Mouse (Mus musculus) urinary bladder, postnatal 4 days (tissue): Measurements from ENCODE around the gene Speer4f2.
"Not testable (repeated sequence)": the region's sequence is repeated elsewhere in the genome, so short reads cannot be mapped to it uniquely, and the experiment has no call there.

Experiments
- DNase-seq, 2 experiments: peaks; one replicate each; pipeline ENCODE4 v3.0.0; 2021 to 2022; ENCODE audit warnings: low spot score in 2 of 2

Speer4f2 gene

DNA sequence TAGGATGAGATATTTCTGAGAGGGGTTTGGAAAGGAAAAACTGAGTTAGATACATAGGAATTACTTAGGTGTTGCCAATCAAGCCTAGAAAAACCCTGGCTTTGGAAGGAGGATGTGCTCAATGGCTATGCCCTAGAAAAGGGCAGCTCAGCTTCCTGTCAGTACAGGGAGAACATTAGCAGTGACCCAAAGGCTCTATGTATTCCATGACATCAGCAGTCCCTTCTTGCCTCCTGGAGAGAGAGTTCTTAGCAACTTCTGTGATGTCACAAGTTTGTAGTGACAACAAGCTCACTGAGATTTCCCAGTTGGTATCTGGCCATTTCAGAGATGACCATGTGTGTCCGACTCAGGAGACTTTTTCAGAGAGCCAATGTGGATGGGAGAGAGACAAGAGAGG, at the start of gene Speer4f2:
Gene Speer4f2, plus strand, starts transcription at position 301 of the 400 bp plus-strand sequence.
- DNase-seq = not testable (repeated sequence)

DNA sequence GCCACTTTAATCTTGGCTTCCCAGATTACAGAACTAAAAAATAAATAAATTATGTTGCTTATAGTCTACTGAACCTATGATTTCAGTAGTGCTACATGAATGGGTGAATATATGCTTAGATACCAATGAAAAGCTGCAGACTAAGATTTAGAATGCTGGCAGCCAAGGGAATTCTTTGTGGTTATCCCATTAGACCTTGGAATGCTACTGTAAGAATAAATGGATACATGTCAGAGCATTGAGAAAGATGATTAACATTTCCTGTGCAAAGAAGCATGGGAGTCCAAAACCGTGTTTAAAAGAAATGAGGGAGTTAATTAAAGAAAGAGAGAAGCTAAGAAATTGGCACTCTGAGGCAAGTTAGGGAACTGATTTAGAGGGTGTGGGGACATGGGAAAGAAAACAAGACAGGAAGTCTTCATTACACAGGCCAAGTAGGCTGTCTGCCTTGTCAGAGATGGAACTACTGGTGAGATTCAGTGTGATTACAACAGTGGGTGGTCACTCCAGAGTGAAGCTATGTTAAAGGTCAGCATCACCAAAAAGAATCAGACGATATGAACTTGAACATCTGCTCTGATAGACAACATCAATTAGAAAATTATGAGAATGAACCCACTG, 43.9 kb upstream of the Speer4f2 start:
- no peak for DNase-seq

DNA sequence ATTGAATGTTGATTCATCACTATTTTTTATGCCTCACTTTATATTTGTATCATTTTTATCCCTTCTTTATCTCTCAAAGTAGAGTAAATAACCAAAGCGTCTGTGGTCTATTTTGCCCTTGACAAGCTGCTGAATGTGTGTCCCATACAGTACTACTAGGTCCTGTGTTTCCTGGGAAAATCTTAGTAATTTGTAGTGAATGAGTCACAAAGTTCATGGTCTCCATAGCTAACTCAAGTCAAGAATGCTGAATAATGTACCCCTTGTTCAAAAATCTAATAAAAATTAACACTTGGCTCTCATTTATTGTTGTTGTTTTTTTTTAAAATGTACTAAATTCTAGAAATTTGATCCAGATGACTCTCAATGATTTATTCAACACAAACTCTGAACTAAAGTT, 38.1 kb upstream of the Speer4f2 start:
- no peak for DNase-seq

DNA sequence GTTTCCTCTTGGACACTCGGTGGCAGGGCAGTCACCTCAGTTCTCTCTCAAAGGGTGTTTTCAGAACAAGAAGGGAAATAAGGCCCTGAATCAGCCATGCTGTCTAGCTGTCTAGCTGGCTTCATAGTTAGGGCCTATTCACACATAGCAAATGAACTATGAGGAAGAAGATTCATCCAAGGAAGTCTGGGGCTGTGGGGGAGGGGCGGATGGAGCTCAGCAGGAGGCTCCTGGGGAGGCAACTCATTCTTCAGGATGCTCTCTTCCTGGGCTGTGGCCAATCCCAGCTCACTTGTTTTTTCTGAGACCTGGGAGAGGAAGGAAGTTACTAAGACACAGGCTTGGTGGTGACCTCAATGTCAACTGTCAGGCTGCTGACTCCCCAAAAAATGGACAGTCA, 27.2 kb upstream of the Speer4f2 start:
- not testable (repeated sequence) for DNase-seq

DNA sequence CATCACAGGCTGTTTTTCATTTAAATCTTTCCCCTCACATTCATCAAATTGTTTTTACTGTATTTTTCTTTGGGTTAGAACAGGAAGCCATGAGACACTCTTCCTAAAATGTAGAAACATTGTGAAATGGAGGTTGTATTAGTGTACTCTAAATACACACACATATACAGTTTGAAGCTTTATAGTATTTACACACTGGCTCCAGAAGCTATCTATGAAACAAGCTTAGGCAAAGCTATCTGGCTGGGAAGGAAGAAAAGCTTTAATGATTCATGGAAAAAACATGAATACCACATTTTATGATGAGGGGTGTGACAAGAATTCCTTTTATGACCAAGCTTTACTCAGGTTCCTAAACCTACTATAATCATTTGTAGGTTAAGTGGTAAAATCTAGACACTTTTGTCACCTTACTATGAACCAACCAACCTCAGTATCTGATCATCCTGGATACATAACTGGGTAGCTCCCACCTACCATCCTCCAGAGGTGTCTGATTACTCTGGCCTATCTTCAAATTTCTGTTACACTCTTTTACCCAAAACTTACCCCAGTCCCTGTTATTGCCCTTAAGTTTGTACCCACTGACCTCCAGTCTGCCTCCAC, 13.5 kb upstream of the Speer4f2 start:
- no peak for DNase-seq

DNA sequence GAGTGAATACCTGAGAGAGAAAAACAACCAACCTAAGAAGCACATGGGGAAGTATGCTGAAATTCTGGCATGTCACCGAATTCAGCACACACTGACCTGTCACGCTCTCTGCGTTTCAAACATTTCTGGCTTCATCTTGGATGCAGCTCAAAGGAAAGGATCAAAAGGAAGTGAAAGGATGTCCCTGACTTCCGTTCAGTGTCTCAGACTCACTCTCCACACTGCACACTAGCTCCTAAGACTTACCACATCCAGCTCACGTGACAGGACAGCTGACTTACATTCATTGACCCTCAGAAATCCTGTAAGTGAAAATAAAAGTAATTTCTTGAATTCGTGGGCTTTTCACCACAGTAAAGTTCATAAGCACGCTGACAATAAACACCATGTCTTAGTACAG, 16.9 kb downstream of the Speer4f2 start:
- DNase-seq = no peak

DNA sequence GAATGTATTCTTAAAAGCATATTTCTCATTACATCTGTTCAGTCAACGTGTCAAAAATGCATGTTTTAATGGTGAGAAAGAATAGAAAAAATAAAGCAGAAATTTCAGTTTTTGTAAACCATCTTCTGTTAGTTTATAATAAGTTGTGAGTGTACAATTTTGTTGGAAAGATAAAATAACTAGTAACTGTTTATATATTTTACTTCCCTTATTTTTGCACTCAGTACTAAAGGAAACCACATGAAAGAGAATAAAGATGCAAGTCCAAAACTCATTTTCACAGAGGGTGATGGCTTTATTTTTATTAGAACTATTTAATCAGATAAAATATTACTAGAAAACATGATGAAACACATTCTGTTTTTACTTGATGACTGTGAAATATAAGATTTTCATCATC, 18.2 kb downstream of the Speer4f2 start:
- DNase-seq = no peak

DNA sequence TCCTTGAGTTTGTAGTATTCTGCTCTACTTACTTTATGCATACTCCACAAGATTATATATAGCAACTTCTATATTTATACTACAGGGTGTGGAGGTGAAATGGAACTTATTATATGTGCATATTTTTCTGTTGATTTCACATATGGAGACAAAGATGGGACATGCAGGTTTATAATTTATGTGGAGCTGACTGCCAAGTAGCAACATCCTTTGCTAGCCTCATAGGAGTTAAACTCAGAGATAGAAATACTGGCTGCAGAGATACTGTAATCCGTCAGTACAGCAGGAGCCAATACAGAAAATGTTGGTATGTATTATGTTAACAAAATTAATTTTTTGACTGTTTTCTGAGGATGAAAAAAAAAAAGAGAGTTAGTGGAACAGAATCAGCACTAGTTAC, 27.6 kb downstream of the Speer4f2 start:
- DNase-seq = no peak

DNA sequence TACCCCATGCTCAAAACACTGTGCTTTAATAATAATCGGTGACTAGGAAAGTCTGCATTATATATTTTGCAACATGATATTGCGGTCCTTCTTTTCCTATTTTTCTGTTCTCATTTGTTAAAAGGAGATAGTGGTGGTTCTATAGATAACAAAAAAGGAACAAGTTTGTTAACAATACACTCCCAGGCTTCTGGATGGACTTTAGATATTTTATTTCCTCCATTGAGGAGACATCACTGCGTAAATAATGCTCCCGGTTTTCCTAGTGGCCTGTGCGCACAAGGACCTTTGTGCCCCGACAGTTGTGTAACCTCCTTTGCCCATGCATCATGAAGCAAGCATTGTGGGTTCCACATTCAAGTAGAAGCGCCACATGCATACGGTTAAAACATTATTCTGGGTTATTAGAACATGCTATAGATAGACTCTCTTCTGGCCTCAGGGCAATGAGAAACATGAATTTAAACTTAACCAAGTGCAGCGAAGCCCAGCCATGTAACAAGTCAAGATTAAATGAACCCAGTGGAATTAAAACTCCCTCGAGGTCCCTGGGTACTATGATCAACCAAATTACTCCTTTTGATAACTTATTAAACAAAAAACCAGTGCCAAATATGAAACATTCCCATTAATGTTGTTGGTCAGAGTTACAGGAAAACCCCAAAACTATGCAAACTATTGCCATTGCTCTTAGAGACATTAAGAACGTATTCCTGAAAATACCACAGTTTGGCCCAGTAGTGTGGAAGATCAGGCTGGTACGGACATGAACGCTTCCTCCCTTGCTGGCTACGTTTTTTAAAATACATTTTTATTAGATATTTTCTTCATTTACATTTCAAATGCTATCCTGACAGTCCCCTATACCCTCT, 28.5 kb downstream of the Speer4f2 start:
- no peak for DNase-seq

DNA sequence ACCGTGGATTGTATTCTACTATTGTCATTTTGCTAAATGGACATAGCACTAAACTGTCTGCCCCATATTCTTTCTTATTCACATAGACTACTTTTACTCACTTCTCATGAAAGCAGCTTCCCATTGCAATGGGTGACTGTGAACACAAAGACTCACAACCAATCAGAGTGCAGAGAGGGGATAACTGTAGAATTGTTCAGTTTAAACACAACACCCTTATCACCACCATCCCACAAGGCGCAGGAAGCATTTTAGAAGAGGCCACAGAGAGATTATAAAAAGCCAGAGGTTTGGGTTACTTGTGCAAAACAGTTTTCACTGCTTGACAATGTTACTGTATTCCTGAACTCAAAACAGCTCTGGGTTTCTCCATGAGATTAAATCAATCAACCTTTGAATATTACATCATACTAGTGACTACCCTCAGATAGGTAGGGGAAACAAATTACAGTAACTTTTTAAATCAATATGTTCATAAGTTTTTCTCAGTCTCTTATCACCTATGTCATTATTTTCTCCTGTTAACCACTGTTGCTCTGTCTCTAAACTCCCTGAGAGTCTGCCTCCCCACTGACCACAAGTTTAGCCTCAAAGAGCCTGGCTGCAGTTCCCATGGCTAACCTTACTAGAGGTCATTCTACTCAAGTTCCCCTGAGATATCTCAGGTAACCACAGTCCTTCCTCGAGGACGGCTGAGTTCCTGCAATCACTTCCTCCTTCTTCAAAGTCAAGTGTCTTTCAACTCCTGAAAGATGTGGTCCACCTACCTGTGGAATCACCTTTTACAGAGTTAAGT, 29.5 kb downstream of the Speer4f2 start:
- DNase-seq = no peak

DNA sequence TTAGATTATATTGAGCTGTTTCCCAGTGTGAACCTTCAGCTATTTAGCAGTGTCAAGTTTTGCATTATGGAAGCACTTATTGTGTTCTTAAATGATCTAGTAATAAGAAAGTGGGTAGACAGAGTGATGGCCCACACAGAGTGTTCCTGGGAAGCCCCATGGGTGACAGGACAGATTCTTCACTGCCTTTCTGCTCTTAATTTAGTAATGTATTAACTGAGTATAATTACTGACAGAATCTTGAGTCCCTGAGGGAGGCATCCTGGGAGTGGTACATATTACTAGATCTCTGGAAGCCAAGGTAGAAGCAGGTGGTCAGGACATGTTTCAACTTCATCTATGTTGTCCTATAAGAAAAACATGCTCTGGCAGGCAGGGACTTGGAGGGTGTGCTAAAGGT, 30.6 kb downstream of the Speer4f2 start:
- DNase-seq = no peak

DNA sequence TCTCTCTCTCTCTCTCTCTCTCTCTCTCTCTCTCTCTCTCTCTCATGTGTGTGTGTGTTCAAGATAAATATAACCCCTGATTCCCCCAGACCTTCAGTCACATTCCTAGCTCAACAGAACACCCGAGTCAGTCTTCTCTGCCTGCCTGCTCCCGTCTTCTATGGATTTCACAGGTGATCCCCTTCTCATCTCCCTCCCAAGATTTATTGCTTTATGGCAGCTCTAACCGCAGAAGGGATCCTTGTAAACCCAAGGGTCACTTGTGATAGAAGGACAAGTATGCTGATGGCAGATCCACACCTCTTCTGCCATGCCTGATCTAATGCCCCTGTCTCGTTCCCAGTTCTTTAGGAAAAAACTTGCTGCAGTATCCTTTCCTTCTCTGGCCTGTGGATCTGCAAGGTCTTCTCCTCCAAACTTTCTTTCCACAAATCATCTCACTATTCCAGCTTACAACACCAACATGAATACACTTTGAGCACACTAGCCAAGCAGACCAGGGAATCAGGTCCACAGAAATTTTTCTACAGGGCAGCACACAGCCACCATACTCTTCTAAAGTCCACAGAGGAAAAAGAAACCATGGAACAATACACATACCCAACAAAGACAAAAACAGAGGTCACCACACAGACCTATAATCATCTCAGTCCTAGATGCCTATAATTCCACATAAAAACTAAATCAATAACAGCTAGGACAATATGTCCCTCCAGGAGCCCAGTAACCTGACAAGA, 36.1 kb downstream of the Speer4f2 start:
- DNase-seq = no peak

DNA sequence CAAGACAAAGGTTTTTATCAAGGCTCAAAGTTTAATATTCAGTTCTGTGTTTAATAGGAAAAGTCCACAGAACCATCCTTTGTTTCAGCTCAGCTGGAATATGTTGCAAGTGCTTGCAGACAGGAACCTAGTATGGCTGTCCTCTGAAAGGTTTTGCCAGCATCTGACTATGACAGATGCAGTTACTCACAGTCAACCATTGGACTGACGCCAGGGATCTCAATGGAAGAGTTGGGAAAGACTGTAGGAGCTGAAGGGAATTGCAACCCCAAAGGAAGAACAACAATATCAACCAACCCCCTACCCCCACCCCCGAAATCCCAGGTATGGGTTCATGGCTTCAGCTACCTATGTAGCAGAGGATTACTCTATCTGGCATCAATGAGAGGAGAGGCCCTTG, 44.2 kb downstream of the Speer4f2 start:
- DNase-seq = no peak

DNA sequence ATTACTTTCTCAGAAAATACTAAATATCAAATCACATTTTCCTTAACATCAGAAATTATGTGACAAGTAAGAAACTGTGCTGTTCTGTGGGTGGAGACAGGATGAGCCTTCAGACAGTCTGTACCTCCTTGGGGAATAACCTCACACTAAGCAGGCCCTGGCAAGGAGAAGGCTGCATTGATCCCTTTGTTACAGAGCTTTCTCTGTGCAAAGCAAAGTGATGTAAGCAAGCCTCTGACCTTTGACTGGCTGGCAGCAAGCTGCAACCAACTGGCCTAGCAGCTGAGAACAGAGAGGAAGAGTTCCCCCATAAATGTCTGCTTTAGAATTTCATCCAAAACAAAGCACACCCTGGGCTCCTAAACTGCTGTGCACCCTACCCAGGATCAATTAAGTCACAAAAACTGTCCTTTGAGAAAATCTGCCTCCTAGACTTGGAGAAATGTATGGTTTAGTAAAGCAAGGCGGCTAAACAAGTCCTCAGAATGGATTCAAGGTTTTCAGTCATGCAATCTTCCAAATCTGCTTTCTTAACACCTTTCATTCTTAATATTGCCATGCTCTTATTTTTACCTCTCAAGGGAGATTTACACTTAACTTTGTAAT, 46.3 kb downstream of the Speer4f2 start:
- DNase-seq = no peak

DNA sequence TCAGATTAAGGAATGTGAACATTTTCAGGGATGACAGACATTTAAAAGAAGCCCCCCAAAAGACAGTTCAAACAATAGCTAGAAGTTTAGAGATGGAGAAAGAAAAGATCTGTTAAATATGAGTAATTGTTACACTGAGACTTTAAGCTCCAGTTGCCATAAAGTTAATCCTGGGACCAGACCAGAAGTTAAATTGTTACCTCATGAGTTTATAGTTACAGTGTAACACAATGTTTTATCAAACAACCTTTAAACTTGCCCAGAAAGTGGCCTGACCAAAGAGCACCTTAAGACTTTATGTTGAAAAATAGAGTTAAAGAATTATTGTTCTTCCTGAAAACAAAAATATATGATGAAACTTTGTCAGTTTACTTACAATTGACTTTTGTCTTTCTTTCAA, 46.9 kb downstream of the Speer4f2 start:
- DNase-seq = no peak

DNA sequence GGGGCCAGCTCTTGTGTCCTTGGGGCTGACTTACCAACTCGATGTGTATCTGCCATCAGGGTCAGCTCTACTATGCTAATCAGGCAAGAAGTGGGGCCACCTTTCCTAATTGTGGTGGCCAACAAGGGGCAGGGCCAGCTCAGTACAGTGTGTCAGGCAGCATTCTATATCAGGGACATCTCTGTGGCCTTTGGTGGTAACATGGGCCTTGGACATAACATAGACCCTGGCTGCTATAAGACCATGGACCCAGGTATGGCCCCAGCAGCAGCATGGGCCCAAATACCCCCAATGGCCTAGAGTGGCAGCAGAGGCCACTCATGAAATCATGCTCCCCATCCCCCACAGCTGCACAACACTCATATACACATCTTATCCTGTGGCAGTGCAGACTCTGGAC, 49.2 kb downstream of the Speer4f2 start:
- DNase-seq = no peak

DNA sequence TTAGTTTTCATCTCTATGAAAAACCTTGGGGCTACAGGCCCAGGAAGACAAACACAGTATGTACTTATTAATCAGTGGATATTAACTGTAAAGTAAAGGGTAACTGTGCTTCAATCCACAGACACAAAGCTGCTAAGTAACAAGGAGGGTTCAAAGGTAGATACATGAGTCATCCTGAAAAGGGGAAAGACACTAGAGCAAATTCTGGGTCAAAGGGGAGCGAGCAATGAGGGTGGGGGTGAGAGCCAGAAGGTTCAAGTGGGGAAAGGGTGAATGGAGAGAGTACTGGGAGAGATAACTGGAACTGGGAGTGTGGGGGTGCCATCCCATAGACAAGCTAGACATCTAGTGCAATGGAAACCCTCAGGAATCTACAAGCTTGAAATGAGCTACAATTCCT, 54.0 kb downstream of the Speer4f2 start:
- no peak for DNase-seq
